ENCODE assay signal across 21 mouse cellular contexts in the genomic region with DNA sequence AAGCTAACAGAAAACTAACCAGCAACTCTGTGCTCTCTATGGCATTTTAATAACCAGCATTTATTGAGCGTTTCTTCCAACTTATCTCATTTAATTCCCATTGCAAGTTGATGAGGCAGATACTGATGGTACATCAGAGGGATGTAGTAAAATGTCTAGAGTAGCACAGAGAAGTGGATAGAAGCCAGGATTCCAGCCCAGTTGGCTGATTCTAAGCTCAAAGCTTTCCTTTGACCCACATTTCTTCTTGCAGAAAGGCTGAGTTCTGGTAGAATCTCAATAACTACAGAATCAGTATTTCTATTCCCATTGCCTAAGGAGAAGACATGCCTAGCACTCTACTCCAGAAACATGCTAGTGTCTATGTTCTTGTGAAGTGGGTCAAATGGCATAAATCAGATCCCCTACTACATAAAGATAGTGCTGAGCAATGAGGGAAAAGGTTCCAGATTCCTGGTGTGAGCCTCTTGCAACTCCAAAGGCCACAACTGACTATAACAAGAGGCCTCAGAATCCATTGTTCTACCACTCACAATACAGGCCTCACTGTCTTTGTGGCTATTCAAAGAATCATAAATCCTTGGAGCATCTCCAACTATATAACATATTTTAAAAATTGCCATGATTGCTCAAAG.
DNase-seq lines count a peak whose midpoint lies in the region; ATAC-seq lines count a peak whose summit lies in the region.
"Had no signal": no experiment of that assay in that cellular context is flagged by ENCODE, and none has a peak within 500 bp of the region (broad histone marks: within the 10 kb centered on the region; RNA-seq: fewer than 3 reads in every experiment).

No protein-coding gene starts in this region.

- no peak overlapping the region for H3K4me3 ChIP-seq in heart, embryonic 10.5 days
- no peak overlapping the region for H3K4me3 ChIP-seq in kidney, embryonic 15.5 days (replicated peaks)

- intact Hi-C loops in heart, postnatal 10 days (cut with DNase I): no loop called here

- no peak for ATAC-seq in kidney, embryonic 15.5 days (replicated peaks; ENCODE audit: low FRiP score)
- ATAC-seq: activated CD4-positive, CD25-positive, alpha-beta regulatory T cell, adult 4 months; CD4-positive, CD25-positive, alpha-beta regulatory T cell, adult 4 months; Patski had no signal

- no peak overlapping the region for H3K9ac ChIP-seq in kidney, embryonic 15.5 days

- no peaks in the 10 kb centered on the region for H3K27me3 ChIP-seq in heart, embryonic 10.5 days (ENCODE audit: insufficient read depth, poor library complexity, severe bottlenecking)
- no peaks in the 10 kb centered on the region for H3K27me3 ChIP-seq in kidney, embryonic 15.5 days

- 84% methylated on average over 1 of the region's 1 CpGs for WGBS in heart, embryonic 10.5 days
- 94% methylated on average over 1 of the region's 1 CpGs for WGBS in kidney, embryonic 15.5 days

- H3K9me3 ChIP-seq in heart, embryonic 10.5 days: no peaks in the 10 kb centered on the region
- H3K9me3 ChIP-seq in kidney, embryonic 15.5 days (replicated peaks): no peaks in the 10 kb centered on the region
- H3K9me3 ChIP-seq: G1E had no signal

- H3K27ac ChIP-seq in heart, embryonic 10.5 days: no peak overlapping the region
- H3K27ac ChIP-seq in kidney, embryonic 15.5 days: no peak overlapping the region

- H3K36me3 ChIP-seq in heart, embryonic 10.5 days: no peaks in the 10 kb centered on the region
- H3K36me3 ChIP-seq in kidney, embryonic 15.5 days: no peaks in the 10 kb centered on the region
- H3K36me3 ChIP-seq: G1E had no signal

- no peaks in the 10 kb centered on the region for H3K4me1 ChIP-seq in heart, embryonic 10.5 days
- H3K4me1 ChIP-seq in kidney, embryonic 15.5 days: no peaks in the 10 kb centered on the region

- H3K4me2 ChIP-seq in kidney, embryonic 15.5 days: no peak overlapping the region

- peak; percentile 3 for DNase-seq in heart, adult 11 months
- DNase-seq in heart, adult 9 months (ENCODE audit: low spot score in 2 of 2): no peak
- DNase-seq in heart, embryonic 10.5 days (ENCODE audit: low spot score): peak; percentile 25
- no peak for DNase-seq in heart, postnatal 10 days
- peak; percentile 35 for DNase-seq in adipocyte (ENCODE audit: low spot score)
- peak; percentile 68 for DNase-seq in brain, adult 2 months (ENCODE audit: low read depth, low spot score)
- no peak for DNase-seq in kidney, postnatal 14 days
- DNase-seq: adrenal gland, adult 2 months; adrenal gland, adult 8-10 months; adrenal gland, postnatal 10 days; adrenal gland, postnatal 14 days; adrenal gland, postnatal 25 days; adrenal gland, postnatal 36 days; B cell, adult 2 months; cerebellum, adult 11 months; cerebellum, adult 11-12 months had no signal

Comparison
In these comparisons a context has a peak if more than half of its experiments do, and no peak if none do; other contexts are left out.
1. DNase-seq: peak in heart, adult 11 months (single experiment), heart, embryonic 10.5 days (single experiment), adipocyte (single experiment) and brain, adult 2 months (single experiment); none in heart, adult 9 months (0 of 2), heart, postnatal 10 days (0 of 2) and kidney, postnatal 14 days (single experiment).